9 mouse cellular contexts compared by ENCODE assay signal in genomic region chr11:85823181-85823580, GRCm38 (mm10). TPM values are rescaled to one million over a fixed set of nuclear protein-coding genes. Genes with fewer than 3 reads are reported as not detected.
DNase-seq lines count a peak whose midpoint lies in the region; ATAC-seq and TF ChIP-seq lines count a peak whose summit lies in the region.
"Had no signal": no experiment of that assay in that cellular context is flagged by ENCODE, and none has a peak within 500 bp of the region (broad histone marks: within the 10 kb centered on the region; RNA-seq: fewer than 3 reads in every experiment).

No protein-coding gene starts in this region.

- ATAC-seq in CD4-positive, CD25-positive, alpha-beta regulatory T cell, adult 4 months = no peak
- ATAC-seq in megakaryocyte, adult 5-6 weeks (ENCODE audit: poor library complexity, severe bottlenecking) = peak; percentile 95
- ATAC-seq in stomach, embryonic 14.5 days (ENCODE audit: insufficient number of reproducible peaks, insufficient read depth, low FRiP score, low read depth) = peak; percentile 65; the same call in 1 of the 2 replicates

- H3K9me3 ChIP-seq in ES-Bruce4 (replicated peaks; ENCODE audit: control insufficient read depth, insufficient read depth, low read length, poor library complexity, severe bottlenecking) = no peaks in the 10 kb centered on the region
- H3K9me3 ChIP-seq in stomach, embryonic 14.5 days (ENCODE audit: control insufficient read depth, low read depth, low read length) = no peaks in the 10 kb centered on the region

- H3K4me3 ChIP-seq in ES-Bruce4 (ENCODE audit: low read depth, low read length) = no peak overlapping the region
- no peak overlapping the region for H3K4me3 ChIP-seq in stomach, embryonic 14.5 days (ENCODE audit: low read depth, low read length)

- DNase-seq in CD4-positive, CD25-positive, alpha-beta regulatory T cell, adult 2 months (ENCODE audit: low read depth, low spot score) = peak; percentile 71
- DNase-seq in c-Kit-positive CD71-positive TER-119-positive erythroid progenitor cells, embryonic 14.5 days (ENCODE audit: low spot score) = peak; percentile 81
- DNase-seq in gastrocnemius, postnatal 36 days = peak; percentile 71 to 87
- peak; percentile 84 to 93 for DNase-seq in kidney, postnatal 36 days

- no peaks in the 10 kb centered on the region for H3K4me1 ChIP-seq in ES-Bruce4 (ENCODE audit: control insufficient read depth, insufficient read depth, low read length)
- H3K4me1 ChIP-seq in stomach, embryonic 14.5 days (ENCODE audit: control insufficient read depth, insufficient read depth, low read length) = 0 out of 2 replicates have a peak, but pooled peaks cover 3% of the 10 kb centered on the region

- H3K27ac ChIP-seq in ES-Bruce4 (ENCODE audit: insufficient read depth, low read length) = no peak overlapping the region
- no peak overlapping the region for H3K27ac ChIP-seq in stomach, embryonic 14.5 days (ENCODE audit: low read length)

- H3K4me2 ChIP-seq in stomach, embryonic 14.5 days (replicated peaks; ENCODE audit: low read depth, low read length) = no peak overlapping the region

- 0 out of 2 replicates have a peak, but pooled peaks cover 1% of the 10 kb centered on the region for H3K27me3 ChIP-seq in ES-Bruce4 (ENCODE audit: control insufficient read depth, insufficient read depth, low read length, poor library complexity, severe bottlenecking)
- peaks cover 7% of the 10 kb centered on the region; the same call in 1 of the 2 replicates for H3K27me3 ChIP-seq in stomach, embryonic 14.5 days (ENCODE audit: control insufficient read depth, insufficient read depth, low read length)

- TF ChIP-seq CTCF in ES-Bruce4 (IDR thresholded peaks at IDR 0.05; ENCODE audit: low read depth, low read length) = peak; percentile 94

- no peak for TF ChIP-seq EP300 in ES-Bruce4 (IDR thresholded peaks at IDR 0.05; ENCODE audit: insufficient read depth, low read depth, low read length)

- intact Hi-C loops in gastrocnemius, postnatal 36 days (cut with DNase I) = loop anchor here (2.0 to 5.0 kb wide), 4 partner anchors 86 to 351 kb away; no protein-coding TSS in a partner anchor

- WGBS in stomach, embryonic 14.5 days = 19% methylated on average over 6 of the region's 6 CpGs

- TF ChIP-seq POLR2A in ES-Bruce4 (IDR thresholded peaks at IDR 0.05; ENCODE audit: insufficient read depth, low read length) = no peak

- no peak overlapping the region for H3K9ac ChIP-seq in ES-Bruce4 (ENCODE audit: low read depth, poor library complexity, severe bottlenecking)
- no peak overlapping the region for H3K9ac ChIP-seq in stomach, embryonic 14.5 days (replicated peaks; ENCODE audit: low read depth, low read length)

- H3K36me3 ChIP-seq in ES-Bruce4 (ENCODE audit: control insufficient read depth, insufficient read depth, low read length, poor library complexity, severe bottlenecking) = no peaks in the 10 kb centered on the region
- no peaks in the 10 kb centered on the region for H3K36me3 ChIP-seq in stomach, embryonic 14.5 days (ENCODE audit: control insufficient read depth, insufficient read depth, low read length)

RNA-seq across cellular contexts. Expression of gene Tbx2, which starts 9.2 kb away (rescaled TPM):
- not detected for polyA plus RNA-seq in CD4-positive, CD25-positive, alpha-beta regulatory T cell, adult 4 months (2017; shearing (Covaris generic))
- 0.16 and 0.24 TPM in 2 replicates for polyA plus RNA-seq in ES-Bruce4 (2011; ENCODE audit: insufficient read depth, insufficient read length, low read depth, missing spikeins)
- 1 to 10 TPM; 3.0 to 3.7 TPM for total RNA-seq in gastrocnemius, postnatal 36 days (2021)
- total RNA-seq in megakaryocyte, adult 5-6 weeks (2015) = 0.04 TPM in 1 of 2 replicates, not detected in the other
- total RNA-seq in megakaryocyte, adult 5-6 weeks (2017) = 0.04 TPM in 1 of 2 replicates, not detected in the other
- 5.8 and 6.8 TPM in 2 replicates for polyA plus RNA-seq in stomach, embryonic 14.5 days (2014; fragmentation: Nextera tagmentation; extraction: Ambion mirVana)

RNA-seq across cellular contexts. Expression of gene Gm11444, which starts 27.0 kb away (rescaled TPM):
- polyA plus RNA-seq in CD4-positive, CD25-positive, alpha-beta regulatory T cell, adult 4 months (2017; shearing (Covaris generic)) = under 1 TPM in 1 of 2 experiments, not detected in 1; 0.59 TPM
- not detected in 2 replicates for polyA plus RNA-seq in ES-Bruce4 (2011; ENCODE audit: insufficient read depth, insufficient read length, low read depth, missing spikeins)
- not detected for total RNA-seq in gastrocnemius, postnatal 36 days (2021)
- total RNA-seq in megakaryocyte, adult 5-6 weeks (2015) = not detected in 2 replicates
- not detected in 2 replicates for total RNA-seq in megakaryocyte, adult 5-6 weeks (2017)
- polyA plus RNA-seq in stomach, embryonic 14.5 days (2014; fragmentation: Nextera tagmentation; extraction: Ambion mirVana) = not detected in 2 replicates
- total RNA-seq: left cerebral cortex, postnatal 10 days had no signal
